Mouse (Mus musculus): ENCODE results near the gene Katnbl1.

Katnbl1 gene

DNA sequence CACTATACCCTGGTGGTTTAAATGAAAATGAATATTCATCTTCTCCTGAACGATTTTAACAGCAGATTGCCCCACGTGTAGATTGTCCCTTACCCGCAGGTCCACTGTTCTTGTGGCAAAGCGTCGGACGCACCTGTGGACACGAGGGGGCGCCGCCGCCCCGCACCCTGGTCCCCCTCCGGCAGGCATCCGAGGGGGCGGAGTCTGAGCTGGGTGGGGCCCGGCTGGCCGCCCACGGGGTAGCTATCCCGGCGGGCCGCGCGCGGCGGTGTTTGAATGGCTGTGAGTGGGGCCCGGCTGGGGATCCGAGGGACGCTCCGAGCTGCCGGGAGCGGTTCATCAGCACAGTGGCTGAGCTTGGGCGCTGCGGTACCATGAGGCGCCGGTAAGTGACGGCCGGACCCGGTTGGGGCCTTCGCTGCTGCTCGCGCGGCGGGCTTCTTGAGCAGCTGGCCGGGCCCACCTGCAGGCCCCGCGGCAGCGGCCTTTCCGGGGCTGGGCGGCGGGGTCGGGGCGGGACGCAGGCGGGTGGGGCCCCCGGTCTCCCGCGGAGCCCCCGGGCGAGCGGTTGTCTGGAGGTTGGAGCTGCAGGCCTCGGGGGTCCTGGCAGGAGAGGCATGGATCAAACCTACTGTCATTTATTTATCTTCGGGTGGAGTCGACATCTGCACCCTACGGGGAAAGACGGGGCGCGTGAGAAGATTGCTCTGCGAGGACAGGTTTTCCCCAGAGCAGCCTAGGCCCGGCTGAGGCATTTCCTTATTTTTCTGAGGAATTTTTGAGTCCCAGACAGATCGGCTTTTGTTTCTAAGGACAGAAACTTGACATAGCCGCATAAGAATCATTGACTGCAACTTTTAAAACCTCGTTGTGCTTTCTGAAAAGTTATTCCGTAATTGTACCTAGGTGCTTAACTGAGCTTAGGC, at the start of gene Katnbl1:
Katnbl1 (plus strand) TSS at position 239 of the 926 bp plus-strand sequence.
- DNase-seq: peak; percentile 95

DNA sequence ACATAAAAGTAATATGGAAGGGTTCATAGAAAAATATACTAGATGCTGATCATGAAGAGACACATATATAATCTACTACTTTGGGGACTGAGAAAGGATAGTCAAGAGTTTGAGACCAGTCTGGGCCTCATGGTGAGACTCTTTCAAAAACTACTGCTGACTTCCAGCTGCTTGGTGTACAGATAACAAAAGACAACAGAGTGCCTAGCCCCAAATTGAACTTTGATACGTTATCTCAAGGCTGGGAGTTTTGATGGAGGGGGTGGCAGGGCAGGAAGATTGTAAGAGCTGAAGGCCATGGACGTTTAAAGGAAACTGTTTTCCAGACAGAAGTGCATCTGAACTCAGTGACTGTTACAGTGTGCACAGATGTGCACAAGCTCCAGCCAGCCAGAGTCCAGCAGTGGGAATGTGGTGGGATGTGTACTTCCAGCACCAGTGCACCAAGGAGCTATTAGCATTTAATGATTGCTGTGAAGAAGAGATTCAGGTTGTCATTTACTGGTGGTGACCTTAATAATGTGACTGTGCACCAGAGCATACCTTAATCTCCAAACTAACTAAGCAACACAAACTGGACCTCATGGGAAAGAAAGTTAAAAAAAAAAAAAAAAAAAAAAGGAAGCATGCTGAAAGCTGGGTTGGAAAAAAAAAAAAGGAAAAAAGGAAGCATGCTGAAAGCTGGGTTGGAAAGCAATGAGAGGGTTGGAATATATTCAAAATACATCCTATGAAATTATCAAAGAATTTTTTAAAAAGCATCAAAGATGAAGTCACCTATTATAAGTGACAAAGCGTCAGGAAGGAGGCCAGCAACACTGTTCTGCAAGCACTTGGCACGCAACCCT, 46.7 kb upstream of the Katnbl1 start:
- DNase-seq: no peak

DNA sequence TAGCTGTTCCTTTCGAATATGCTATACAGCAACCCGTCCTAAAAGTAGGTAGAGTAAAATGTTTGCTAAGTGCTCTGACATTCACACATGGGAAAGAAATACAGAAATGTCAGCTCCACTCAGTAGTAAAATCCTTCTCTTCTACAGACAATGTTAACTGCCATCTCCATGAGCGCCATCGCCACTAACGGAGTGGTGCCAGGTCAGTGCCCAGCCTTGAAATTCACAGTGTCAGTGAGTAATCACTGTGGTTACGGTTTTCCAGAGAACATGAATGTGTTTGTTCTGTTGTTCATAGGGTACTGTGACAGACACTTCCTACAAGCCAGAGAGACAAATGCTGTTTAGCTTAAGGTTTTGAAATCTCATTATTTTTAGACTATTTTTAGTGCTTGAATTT, 41.8 kb upstream of the Katnbl1 start:
- no peak for DNase-seq

DNA sequence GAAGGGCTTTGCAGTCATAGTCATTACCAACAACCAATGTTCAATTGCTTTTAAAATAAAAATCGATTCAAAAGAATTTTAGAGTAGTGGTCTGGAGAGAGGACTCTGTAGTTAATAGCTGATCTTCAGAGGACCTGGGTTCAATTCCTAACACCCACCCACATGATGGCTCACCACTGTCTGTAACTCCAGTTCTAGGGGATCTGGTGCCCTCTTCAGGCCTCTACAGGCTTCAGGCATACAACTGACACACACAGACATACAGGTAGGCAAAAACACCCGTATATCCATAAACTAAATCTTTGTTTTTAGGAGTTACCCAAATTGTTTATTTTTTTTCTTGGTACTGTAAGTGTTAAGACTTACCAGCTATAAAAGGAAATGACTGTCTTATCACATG, 39.3 kb upstream of the Katnbl1 start:
- no peak for DNase-seq

DNA sequence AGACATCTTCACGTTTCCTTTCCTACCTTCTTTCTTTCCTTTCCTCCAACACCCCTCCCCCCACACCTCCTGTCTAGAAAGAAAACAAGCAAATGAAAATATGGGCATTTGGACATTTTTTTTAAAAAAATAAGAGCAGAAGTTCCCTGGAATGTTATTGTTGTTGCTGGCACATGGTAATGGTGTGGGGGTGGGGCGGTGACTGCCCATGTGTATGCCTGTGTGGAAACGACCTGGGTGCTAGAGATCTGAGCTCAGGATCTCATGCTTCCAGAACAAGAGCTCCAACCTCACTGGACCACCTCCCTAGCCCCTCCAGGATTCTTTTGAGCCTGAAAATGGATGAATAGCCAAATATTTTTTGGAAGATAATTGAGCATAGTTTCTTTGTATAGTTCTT, 37.9 kb upstream of the Katnbl1 start:
- DNase-seq: no peak

DNA sequence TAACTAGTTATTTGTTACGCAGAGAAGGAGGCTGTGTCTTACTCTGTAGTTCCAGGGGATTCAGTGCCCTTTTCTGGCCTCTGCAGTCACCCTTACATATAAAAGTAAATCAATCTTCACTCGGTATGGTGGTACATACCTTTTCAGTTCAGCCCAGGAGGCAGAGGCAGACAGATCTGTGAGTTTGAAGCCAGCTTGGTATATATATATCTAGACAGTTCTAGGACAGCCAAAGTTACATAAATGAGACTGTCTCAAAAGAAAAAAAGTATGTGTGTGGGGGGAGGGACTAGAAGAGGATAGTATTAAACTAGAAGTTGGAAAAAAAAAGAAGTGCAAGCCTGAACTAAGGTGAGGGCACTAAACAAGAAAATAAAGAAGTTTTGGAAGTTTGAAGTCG, 30.8 kb upstream of the Katnbl1 start:
- no peak for DNase-seq

DNA sequence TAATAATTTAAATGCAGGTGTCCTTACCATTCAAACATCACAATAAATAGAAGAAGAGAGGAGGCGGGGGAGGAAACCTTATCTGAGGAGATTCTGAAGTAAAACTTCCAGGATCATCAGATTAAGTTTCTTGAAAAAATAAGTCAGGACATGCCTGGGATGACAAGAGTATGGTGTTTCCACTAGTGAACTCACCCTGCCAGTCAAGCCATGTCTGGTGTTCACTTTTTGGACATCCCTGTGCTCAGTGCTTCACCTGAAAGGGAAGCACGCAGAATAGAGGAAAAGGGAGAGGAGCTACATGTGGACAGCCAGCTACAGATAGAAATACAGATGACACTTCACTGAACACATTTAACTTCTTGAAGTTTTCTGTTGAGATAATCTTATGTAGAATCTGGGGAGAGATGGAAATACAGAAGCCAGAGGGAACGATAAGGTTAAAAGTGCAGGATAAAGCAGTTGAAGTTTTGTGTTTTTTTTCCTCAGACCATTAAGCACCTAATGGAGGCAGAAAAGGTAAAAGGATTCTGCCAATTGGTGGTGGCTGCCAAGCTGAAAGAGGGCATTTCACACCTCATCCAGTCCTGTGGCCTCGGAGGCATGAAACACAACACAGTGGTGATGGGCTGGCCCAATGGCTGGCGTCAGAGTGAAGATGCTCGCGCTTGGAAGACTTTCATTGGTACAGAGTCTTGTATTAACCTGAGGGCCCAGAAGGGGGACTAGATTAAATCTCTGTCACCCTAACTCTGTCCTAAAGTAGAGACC, 25.1 kb upstream of the Katnbl1 start:
- no peak for DNase-seq

DNA sequence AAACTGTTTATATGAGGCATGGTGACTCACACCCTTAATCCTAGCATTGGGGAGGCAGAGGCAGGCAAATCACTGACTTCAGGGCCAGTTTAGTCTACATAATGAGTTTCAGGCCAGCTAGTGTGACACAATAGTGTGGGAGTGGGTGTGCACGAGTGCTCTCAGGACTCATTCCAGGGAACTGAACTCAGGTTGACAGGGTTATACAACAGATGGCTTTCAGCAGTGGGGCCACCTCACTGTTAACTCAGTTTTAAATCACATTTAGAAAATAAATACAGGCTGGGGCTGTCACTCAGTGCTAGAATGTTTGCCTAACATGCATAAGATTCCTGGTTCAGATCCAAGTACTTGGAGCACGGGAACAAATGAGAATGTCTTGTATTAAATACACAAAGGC, 19.4 kb upstream of the Katnbl1 start:
- DNase-seq: no peak

DNA sequence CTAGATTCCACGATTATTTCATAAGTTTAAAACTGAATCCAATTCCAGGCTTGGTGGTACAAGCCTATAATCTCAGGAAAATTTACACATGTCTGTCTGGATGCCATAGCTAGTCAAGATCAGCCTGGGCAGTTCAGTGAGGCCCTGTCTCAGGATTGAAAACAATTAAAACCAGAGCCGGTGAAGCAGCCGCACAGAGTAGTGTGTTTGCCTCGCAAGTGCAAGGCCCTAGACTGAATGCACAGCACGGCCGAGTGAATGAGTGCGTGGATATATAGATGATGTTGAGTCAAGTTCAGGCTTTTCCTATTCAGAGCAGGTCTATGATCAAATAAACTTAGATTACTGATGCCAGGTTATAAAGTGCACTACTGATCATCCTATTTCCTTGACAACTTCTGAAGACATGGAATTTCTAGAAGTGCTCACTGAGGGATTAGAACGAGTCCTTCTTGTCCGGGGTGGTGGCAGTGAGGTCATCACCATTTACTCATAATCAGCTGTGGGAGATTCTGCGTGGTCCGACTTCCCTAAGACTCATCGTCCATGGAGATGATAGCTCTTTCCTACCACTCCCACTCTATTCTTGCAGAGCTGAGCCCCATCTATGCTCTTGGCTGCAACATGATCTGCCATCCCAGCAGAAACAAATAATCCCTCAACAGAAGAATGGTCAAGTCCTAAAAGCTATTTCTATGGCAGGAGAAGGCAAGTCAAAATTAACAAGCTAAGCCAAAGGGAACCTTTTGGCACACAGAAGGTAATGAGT, 18.8 kb upstream of the Katnbl1 start:
- DNase-seq: no peak

DNA sequence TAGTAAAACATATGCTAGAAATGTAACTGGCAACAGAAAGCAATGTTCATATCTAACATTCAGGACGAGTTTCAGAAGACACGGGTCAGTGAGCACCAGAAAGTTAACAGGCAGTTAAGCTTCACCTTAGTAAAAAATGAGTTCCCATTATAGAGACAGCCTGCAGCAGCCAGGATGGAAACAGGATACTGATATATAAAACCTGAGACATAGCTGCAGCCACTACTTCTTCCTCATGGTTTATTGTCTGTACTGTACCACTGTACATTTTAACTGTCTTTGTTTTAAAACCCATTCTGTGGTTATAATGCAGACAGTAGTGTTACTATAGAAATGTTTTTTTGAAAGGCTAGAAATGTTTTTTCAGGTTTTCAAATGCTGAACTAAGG, 18.2 kb upstream of the Katnbl1 start:
- no peak for DNase-seq

DNA sequence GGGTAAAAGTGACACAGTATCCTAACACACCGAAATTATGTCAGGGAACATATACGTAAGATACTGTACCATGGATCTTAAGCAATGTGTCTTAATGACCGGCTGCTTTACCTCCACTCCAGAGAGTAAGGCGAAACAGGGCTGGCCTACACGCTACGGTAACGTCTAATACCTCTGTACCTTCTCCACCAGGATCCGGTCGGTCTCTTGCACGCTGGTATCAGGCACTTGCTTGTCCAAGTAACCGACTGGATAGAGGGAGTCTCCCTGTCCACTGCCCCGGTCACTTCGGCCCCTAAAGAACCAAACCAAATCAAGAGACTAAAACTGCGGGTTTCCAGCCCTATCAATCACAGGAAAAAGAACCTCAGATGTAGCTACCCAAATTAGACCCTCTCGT, 11.8 kb upstream of the Katnbl1 start:
- DNase-seq: no peak

DNA sequence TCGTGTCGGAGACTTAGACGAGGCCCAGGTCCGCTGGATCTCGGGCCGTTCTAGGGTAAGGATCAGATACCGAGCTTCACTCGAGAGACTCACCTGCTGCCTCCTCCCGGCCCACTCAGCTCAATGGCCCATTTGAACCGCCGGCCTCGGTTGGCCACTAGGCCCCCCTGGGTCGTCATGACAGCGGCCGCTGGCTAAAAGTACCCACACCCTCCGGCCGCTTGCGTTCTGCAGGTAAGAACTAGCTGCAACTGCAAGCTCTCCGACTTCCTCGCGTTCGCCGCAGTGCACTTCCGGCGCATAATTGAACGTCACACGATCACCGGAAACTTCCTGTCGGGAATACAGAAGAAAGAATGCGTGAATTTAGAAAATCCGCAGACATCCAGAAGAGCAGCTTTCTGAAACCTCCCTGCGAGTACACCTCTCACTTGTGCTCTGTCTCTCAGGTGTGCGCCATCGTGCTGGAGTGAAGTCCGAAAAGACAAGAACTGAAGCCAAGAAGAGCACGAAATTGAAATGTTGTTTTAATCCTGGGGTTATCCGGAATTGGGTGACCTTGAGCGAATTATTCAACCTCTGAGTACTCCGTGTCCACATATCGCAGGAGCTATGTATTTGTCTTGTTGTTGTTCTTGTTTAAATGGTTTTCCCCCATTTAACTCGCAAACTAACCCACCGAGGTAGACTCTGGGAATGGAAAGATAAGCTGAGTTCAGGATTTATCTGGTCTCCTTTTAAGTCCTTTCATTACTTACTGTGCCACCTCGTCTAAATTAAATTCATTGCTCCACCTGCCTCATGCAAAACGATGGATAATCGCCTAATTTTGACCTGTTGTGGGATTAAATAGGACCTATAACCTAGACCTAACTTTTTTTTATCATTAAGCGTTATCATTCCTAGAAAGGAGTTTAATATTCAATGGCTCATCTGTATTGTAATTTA, 11.0 kb upstream of the Katnbl1 start, which contains the start of gene Emc4:
Emc4 (minus strand) TSS at position 302 of the 948 bp plus-strand sequence.
- peak; percentile 95 for DNase-seq

DNA sequence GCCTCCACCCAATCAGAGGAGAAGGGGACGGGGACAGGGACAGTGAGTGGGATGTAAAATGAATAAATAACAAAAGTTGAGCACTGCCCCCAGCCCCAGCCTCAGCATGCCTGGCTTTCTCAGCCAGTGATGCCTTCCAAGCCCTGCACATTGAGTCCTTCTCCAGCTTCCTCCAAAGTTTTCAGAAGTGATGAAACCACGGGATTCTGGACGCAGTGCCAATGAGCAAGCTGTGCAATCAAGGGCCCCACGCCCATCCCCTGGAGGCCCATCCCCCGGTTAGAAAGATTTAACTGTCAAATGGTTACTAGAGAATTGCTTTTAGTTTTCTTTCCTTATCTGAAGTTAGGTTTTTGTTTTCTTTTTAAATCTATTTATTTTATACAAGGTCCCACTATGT, 9.1 kb upstream of the Katnbl1 start:
- no peak for DNase-seq

DNA sequence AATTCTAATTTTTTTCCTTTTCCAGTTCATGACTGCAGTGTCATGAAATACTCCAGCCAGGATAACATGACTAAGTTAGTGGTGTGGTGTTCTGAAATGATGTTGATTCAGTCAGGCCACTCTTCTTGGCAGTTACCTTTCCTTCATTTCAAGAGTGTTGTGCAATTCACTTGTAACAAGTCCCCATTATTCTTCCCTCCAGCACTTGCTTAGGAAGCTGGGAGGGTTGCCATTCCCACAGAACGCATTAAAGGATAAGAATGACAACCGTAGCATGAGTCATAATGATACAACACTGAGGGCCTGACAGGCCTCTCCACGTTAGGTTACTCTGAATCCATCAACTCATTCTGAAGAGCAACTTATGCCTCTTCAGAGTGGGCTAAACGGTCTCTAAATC, 5.9 kb upstream of the Katnbl1 start:
- DNase-seq: no peak

DNA sequence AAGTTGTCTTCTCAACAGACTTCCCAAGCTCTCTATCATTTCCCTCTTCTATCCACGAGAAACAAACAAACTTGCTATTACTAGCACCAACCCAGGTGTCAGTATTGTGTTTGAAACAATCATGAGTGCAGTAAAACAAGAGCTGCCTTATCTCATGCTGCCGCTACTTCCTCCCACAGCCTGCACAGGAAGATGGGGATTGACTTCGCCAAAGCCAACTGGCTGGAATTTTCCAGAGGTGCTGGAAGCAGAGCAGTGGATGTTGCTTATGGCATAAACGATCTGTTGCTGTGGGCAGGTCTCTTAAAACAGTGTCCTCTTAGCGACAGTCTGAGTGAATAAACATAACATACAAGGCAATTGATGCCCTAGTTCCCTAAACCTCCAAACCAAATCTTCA, 4.4 kb upstream of the Katnbl1 start:
- DNase-seq: no peak

DNA sequence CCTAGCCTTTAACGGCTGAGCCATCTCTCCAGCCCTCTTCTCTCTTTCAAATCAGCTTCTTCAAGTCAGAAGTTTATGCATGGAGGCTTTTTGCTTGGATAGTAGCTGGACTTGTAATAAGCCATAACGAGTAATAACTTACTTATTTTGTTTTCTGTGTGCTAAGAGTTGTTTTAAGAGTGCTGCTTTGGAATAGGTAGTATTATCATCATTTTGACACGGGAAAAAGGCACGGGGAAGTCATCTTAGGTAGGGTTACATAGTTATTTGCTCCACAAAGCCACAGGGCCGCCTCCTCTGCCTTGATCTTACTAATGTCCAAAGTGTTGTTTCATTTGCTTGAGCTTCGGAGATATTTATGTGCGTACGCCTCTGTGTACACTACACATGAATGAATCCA, 1.1 kb downstream of the Katnbl1 start:
- DNase-seq: no peak

DNA sequence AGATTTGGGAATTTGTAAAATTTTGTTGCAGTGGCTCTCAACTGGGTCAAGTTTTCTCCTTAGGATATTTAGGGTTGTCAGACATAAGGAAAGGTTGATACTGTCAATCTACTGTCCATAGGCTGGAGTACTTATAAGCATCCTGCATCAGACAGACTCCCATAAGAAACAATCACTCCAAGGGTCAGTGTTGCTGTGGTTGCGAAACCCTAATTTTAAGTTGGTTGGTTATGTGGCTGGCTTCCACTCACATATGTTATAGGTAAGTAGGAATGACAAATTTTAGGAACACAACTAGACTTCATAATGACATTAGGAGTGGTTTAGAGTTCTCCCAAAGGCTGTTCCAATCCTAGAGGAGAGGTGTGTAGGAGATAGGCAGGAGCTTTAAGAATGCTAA, 2.2 kb downstream of the Katnbl1 start:
- DNase-seq: no peak

DNA sequence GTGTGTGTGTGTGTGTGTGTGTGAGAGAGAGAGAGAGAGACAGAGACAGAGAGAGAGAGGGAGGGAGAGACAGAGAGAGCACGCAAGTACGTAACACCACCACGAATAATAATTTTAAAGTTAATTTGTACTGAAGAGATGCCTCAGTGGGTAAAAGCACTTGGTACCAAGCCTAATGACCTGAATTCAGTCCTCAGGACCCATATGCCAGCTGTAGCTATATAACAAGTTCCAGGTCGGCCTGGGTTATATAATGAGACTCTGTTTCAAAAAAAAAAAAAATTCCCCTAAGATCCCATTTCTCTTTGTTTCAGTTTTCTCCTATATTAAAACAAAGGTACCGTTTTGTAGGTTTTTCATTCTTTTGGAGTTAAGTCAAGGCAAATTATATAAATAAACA, 11.8 kb downstream of the Katnbl1 start:
- DNase-seq: no peak

DNA sequence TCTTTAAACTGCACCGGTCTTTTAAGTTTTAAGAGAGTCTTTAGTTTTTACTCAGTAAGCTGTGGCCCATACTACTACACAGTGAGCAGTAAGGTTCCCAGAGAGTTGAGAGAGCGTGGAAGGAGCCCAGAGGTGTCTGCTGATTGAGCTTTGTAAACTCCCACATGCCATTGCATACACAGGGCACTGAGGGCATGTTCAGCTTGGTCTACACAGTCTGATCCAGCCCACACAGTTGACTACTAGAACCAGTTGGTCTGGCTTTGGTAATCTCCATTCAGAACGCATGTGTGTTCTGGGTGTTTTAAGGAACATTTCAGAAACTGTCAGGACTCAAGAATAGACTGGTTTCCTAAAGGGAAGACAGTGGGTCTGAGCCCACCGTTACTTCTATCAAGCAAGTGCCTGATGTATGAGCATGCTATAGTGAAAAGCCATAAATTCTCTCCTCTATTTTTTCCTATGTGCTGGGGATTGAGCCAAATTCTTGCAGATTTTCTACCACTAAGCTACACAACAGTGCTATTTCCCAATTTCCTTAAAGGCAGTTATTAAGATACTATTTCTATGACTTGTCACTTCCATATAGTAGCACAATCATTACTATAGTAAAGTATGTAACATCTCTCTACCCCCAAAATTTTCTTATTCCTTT, 12.5 kb downstream of the Katnbl1 start:
- DNase-seq: no peak

DNA sequence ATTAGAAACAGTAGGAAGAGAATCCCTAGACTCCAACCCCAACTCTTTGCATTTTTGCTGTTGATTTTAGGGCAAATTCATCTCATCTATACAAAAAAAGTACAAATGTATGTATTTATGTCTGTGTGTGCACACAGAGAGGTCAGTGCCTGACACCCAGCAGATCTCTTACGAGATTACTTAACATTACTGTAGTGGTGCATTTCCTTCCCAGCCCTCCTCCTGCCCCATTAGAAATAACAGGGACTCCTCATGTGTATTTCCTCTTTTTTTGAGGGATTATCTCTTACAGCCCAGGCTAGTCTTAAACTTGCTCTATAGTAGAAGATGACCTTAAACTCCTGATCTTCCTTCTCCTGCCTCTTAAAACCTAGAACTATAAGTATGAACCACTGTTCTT, 13.7 kb downstream of the Katnbl1 start:
- DNase-seq: no peak

DNA sequence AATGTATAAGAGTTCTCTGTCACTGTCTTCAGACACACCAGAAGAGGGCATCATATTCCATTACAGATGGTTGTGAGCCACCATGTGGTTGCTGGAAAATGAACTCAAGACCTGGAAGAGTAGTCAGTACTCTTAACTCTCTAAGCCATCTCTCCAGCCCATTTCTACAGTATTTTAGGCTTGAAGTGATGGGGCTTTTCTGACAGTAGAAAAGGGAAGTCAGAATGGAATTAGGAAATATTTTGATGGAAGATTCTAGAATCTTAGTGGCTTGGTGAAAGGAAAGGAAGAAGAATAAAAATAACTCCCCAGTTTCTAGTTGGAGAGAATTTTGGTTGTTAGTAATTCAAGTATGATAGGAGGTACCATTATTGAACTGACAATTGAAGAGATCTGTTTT, 14.9 kb downstream of the Katnbl1 start:
- DNase-seq: no peak

Data from retina, postnatal 1 day (tissue).